Mouse (Mus musculus) intestine, embryonic 14.5 days (tissue): ENCODE data around the gene Disc1. TPM values are rescaled to one million over a fixed set of nuclear protein-coding genes. Genes with fewer than 3 reads are reported as not detected.

Experiments used
- ATAC-seq: fragments of 200-750 bp; cut with Nextera tagmentation; replicated peaks from 2 replicates; pipeline ENCODE4 v1.8.0; 2017; ENCODE audit warnings: low read depth, moderate number of reproducible peaks, moderate TSS enrichment, moderate library complexity; ENCODE audit not compliant: low FRiP score, low TSS enrichment
- DNase-seq: peaks from one replicate; pipeline ENCODE4 v3.0.0-alpha.2; 2018; ENCODE audit warnings: low spot score
- H3K27ac ChIP-seq: fragments of 300-500 bp; sonication (generic); 2 replicates; pipeline ENCODE4 v1.5.1; 2014; ENCODE audit warnings: low read depth, mild to moderate bottlenecking, control low read depth
- H3K27me3 ChIP-seq: fragments of 300-500 bp; sonication (generic); replicated peaks from 2 replicates; pipeline ENCODE4 v1.6.1; 2014; ENCODE audit warnings: low read length, control low read depth; ENCODE audit not compliant: control insufficient read depth, insufficient read depth
- H3K36me3 ChIP-seq: fragments of 300-500 bp; sonication (generic); 2 replicates; pipeline ENCODE4 v1.6.1; 2014; ENCODE audit warnings: low read length, control low read depth; ENCODE audit not compliant: control insufficient read depth, insufficient read depth
- H3K4me1 ChIP-seq: fragments of 300-500 bp; sonication (generic); replicated peaks from 2 replicates; pipeline ENCODE4 v1.6.1; 2014; ENCODE audit warnings: low read length, control low read depth, mixed read lengths; ENCODE audit not compliant: control insufficient read depth, insufficient read depth
- H3K4me2 ChIP-seq: fragments of 300-500 bp; sonication (generic); 2 replicates; pipeline ENCODE4 v1.6.1; 2014; ENCODE audit warnings: low read length
- H3K4me3 ChIP-seq: fragments of 300-500 bp; sonication (generic); 2 replicates; pipeline ENCODE4 v1.5.1; 2014; ENCODE audit warnings: low read depth, low read length, control low read depth, mixed read lengths
- H3K9ac ChIP-seq: fragments of 300-500 bp; sonication (generic); 2 replicates; pipeline ENCODE4 v1.6.1; 2014; ENCODE audit warnings: mild to moderate bottlenecking, low read length
- H3K9me3 ChIP-seq: fragments of 300-500 bp; sonication (generic); 2 replicates; pipeline ENCODE4 v1.6.1; 2016; ENCODE audit warnings: low read length, control low read depth; ENCODE audit not compliant: control insufficient read depth
- WGBS: fragments of 180-500 bp; shearing (Covaris S2); extraction: QIAGEN DNeasy Blood & Tissue Kit; methylation state at CpG from one replicate; pipeline ENCODE4 v1.1.7; 2014; 5-methylcytosine and 5-hydroxymethylcytosine counted together
- microRNA-seq: library from miRNA; unstranded; fragments of <30 nt; microRNA quantifications from one replicate; pipeline ENCODE4, GENCODE M21; 2016
- polyA plus RNA-seq: library from polyadenylated mRNA; unstranded; fragments of >200 nt; fragmentation: Nextera tagmentation; extraction: Ambion mirVana; gene quantifications from 2 replicates; pipeline ENCODE4 v1.2.1, GENCODE M21; 2014

Disc1 gene
- polyA plus RNA-seq, 1 experiment from 2014 or later: 2.5 TPM

GRCm38 (mm10) chr8:125306665-125307064, 252.7 kb downstream of the Disc1 start:
- Histone ChIP-seq H3K27me3 (no peaks in the 10 kb centered on the region), H3K4me2 (no peak overlapping the region), H3K36me3 (no peaks in the 10 kb centered on the region), H3K4me3 (no peak overlapping the region), H3K4me1 (peaks cover 35% of the 10 kb centered on the region), H3K9me3 (peaks cover 4% of the 10 kb centered on the region; the same call in 1 of the 2 replicates), H3K27ac (no peak overlapping the region), H3K9ac (no peak overlapping the region)
- no peak for DNase-seq
- 56% methylated on average over 10 of the region's 10 CpGs for WGBS
- ATAC-seq: no peak

GRCm38 (mm10) chr8:125309985-125310384, 256.0 kb downstream of the Disc1 start:
- no peak overlapping the region for H3K4me2 ChIP-seq
- no peak overlapping the region for H3K9ac ChIP-seq
- H3K9me3 ChIP-seq: peaks cover 2% of the 10 kb centered on the region; the same call in 1 of the 2 replicates
- H3K27me3 ChIP-seq: no peaks in the 10 kb centered on the region
- WGBS: 55% methylated on average over 14 of the region's 14 CpGs
- H3K27ac ChIP-seq: no peak overlapping the region
- DNase-seq: no peak
- no peaks in the 10 kb centered on the region for H3K36me3 ChIP-seq
- peaks cover 28% of the 10 kb centered on the region for H3K4me1 ChIP-seq
- no peak overlapping the region for H3K4me3 ChIP-seq
- no peak for ATAC-seq

Small RNAs within 50 kb of the gene (microRNA-seq; reads per million reads assigned to microRNA genes)
- not detected for gene Gm22197

Other genes with a start within 250 kb of the Disc1 start
- 103 and 105 TPM in 2 replicates for gene Gnpat, start 191.2 kb upstream of the Disc1 start, polyA plus RNA-seq
- 45.2 and 46.4 TPM in 2 replicates for gene 2810004N23Rik, start 191.1 kb upstream of the Disc1 start, polyA plus RNA-seq
- 7.5 and 7.7 TPM in 2 replicates for gene Exoc8, start 156.5 kb upstream of the Disc1 start, polyA plus RNA-seq
- 7.9 and 8.8 TPM in 2 replicates for gene Sprtn, start 156.3 kb upstream of the Disc1 start, polyA plus RNA-seq
- 16.8 and 18.7 TPM in 2 replicates for gene Egln1, start 104.9 kb upstream of the Disc1 start, polyA plus RNA-seq
- gene Tsnax, start 41.2 kb upstream of the Disc1 start, polyA plus RNA-seq: 118 and 131 TPM in 2 replicates